Mouse (Mus musculus) olfactory bulb, adult 2 months (tissue): ENCODE results near the gene Spint1.

ENCODE experiments used
- CTCF ChIP-seq: fragments of 200-500 bp; IDR thresholded peaks from 2 replicates; pipeline ENCODE4 v1.5.1; 2012; ENCODE audit warnings: low read depth, mild to moderate bottlenecking, low read length, moderate library complexity; ENCODE audit not compliant: insufficient read depth
- POLR2A ChIP-seq: fragments of 200-500 bp; IDR thresholded peaks from 2 replicates; pipeline ENCODE4 v1.6.1; 2012; ENCODE audit warnings: mild to moderate bottlenecking, low read depth, low read length, moderate library complexity; ENCODE audit not compliant: insufficient read depth

GRCm38 (mm10) chr2:119270286-119270642 lies 33.1 kb downstream of the Spint1 start:
- no peak for TF ChIP-seq POLR2A
- no peak for TF ChIP-seq CTCF
